Mouse (Mus musculus) mouse embryonic stem cell (cell line): ENCODE data around the gene Nrxn2.

ENCODE experiments used
- in situ Hi-C, 2 experiments: fragments of 300-500 bp; cut with MboI; formaldehyde crosslinking; loops; 1 replicate in 1 of 2; 3 replicates in 1 of 2; pipeline ENCODE4 v1.14.3; 2019 to 2020; ENCODE audit warnings: low sequenced_read_pairs in 2 of 2, low pct_unique_long_range_greater_than_20kb in 1 of 2, mixed read lengths in 1 of 2; ENCODE audit not compliant: unreplicated experiment in 1 of 2

Gene Nrxn2

GRCm38 (mm10) chr19:6572001-6572400 lies 153.5 kb downstream of the Nrxn2 start:
- in situ Hi-C loops: no loop called here
